Mouse (Mus musculus) CH12.LX (cell line): ENCODE measurements around the gene Esrra. TPM values are rescaled to one million over a fixed set of nuclear protein-coding genes. Genes with fewer than 3 reads are reported as not detected.

Experiments used
- DNase-seq: peaks from one replicate; pipeline ENCODE4 v3.0.0-alpha.2; 2013; ENCODE audit errors: extremely low read depth
- H3K27ac ChIP-seq: 2 replicates; pipeline ENCODE4 v1.5.1; 2012; ENCODE audit warnings: low read depth, mild to moderate bottlenecking, control low read depth, moderate library complexity; ENCODE audit not compliant: insufficient read depth
- H3K27me3 ChIP-seq: replicated peaks from 2 replicates; pipeline ENCODE3; 2012; ENCODE audit warnings: inconsistent platforms
- H3K36me3 ChIP-seq, 2 experiments: replicated peaks in 1 of 2; 2 replicates each; pipeline versions ENCODE3 to v1.6.1; 2012; ENCODE audit warnings: inconsistent platforms in 1 of 2, low read length in 1 of 2, mild to moderate bottlenecking in 1 of 2, mixed read lengths in 1 of 2, moderate library complexity in 1 of 2; ENCODE audit not compliant: control insufficient read depth in 1 of 2, insufficient read depth in 1 of 2
- H3K4me1 ChIP-seq, 2 experiments: 2 replicates each; pipeline ENCODE4 v1.6.1; 2012; ENCODE audit warnings: inconsistent platforms in 1 of 2, moderate library complexity in 1 of 2; ENCODE audit not compliant: insufficient read depth in 2 of 2, control insufficient read depth in 1 of 2
- H3K4me2 ChIP-seq: 2 replicates; pipeline ENCODE4 v1.6.1; 2012; ENCODE audit warnings: low read depth, mild to moderate bottlenecking, control low read depth; ENCODE audit not compliant: poor library complexity, insufficient read depth, severe bottlenecking
- H3K4me3 ChIP-seq, 3 experiments: fragments of 150-350 bp in 1 of 3; sonication (generic) in 1 of 3; replicated peaks in 1 of 3; 2 replicates each; pipeline versions ENCODE3 to v1.5.1; 2011 to 2012; ENCODE audit warnings: low read depth in 2 of 3, low read length in 2 of 3, mild to moderate bottlenecking in 2 of 3, moderate library complexity in 2 of 3, control low read depth in 1 of 3, improper control_type of control experiment in 1 of 3, inconsistent platforms in 1 of 3, mixed read lengths in 1 of 3; ENCODE audit not compliant: poor library complexity in 1 of 3
- H3K79me2 ChIP-seq: replicated peaks from 2 replicates; pipeline ENCODE4 v1.6.1; 2012; ENCODE audit warnings: mild to moderate bottlenecking, moderate library complexity; ENCODE audit not compliant: control insufficient read depth, poor library complexity, insufficient read depth, severe bottlenecking; ENCODE audit errors: extremely low read depth
- H3K9ac ChIP-seq: 2 replicates; pipeline ENCODE4 v1.6.1; 2012; ENCODE audit warnings: low read depth, mild to moderate bottlenecking, control low read depth, moderate library complexity; ENCODE audit not compliant: insufficient read depth
- H3K9me3 ChIP-seq: replicated peaks from 2 replicates; pipeline ENCODE3; 2012; ENCODE audit warnings: low read length, inconsistent platforms, mixed read lengths
- BHLHE40 ChIP-seq: IDR thresholded peaks from 2 replicates; pipeline ENCODE4 v1.6.1; 2011; ENCODE audit warnings: mild to moderate bottlenecking, low read depth, low read length, improper control_type of control experiment
- CHD1 ChIP-seq: IDR thresholded peaks from 2 replicates; pipeline ENCODE4 v1.6.1; 2012; ENCODE audit warnings: low read depth, low read length, improper control_type of control experiment, inconsistent platforms
- CHD2 ChIP-seq: IDR thresholded peaks from 2 replicates; pipeline ENCODE4 v1.6.1; 2011; ENCODE audit warnings: low read length, improper control_type of control experiment
- CTCF ChIP-seq, 2 experiments: IDR thresholded peaks in 1 of 2; conservative IDR thresholded peaks in 1 of 2; 2 replicates each; pipeline ENCODE4 v1.5.1; 2011 to 2012; ENCODE audit warnings: low read depth in 2 of 2, low read length in 2 of 2, improper control_type of control experiment in 1 of 2, inconsistent platforms in 1 of 2, mild to moderate bottlenecking in 1 of 2, moderate library complexity in 1 of 2
- E2F4 ChIP-seq: IDR thresholded peaks from 2 replicates; pipeline ENCODE4 v1.6.1; 2011; ENCODE audit warnings: low read depth, low read length, improper control_type of control experiment; ENCODE audit not compliant: insufficient replicate concordance
- ELF1 ChIP-seq: IDR thresholded peaks from 2 replicates; pipeline ENCODE4 v1.6.1; 2014; ENCODE audit warnings: low read depth, mild to moderate bottlenecking, inconsistent platforms, low read length, improper control_type of control experiment
- EP300 ChIP-seq: IDR thresholded peaks from 2 replicates; pipeline ENCODE4 v1.6.1; 2011; ENCODE audit warnings: low read length, improper control_type of control experiment
- ETS1 ChIP-seq: conservative IDR thresholded peaks from 2 replicates; pipeline ENCODE4 v1.6.1; 2012; ENCODE audit warnings: low read depth, mild to moderate bottlenecking, inconsistent platforms, low read length, improper control_type of control experiment, moderate library complexity
- GABPA ChIP-seq: IDR thresholded peaks from 2 replicates; pipeline ENCODE4 v1.6.1; 2012; ENCODE audit warnings: low read depth, low read length, improper control_type of control experiment, inconsistent platforms; ENCODE audit not compliant: insufficient replicate concordance
- HCFC1 ChIP-seq: IDR thresholded peaks from 2 replicates; pipeline ENCODE4 v1.6.1; 2012; ENCODE audit warnings: low read depth, mild to moderate bottlenecking, inconsistent platforms, low read length, improper control_type of control experiment
- IRF4 ChIP-seq: IDR thresholded peaks from 2 replicates; pipeline ENCODE4 v1.6.1; 2014; ENCODE audit warnings: low read depth, mild to moderate bottlenecking, inconsistent platforms, low read length, improper control_type of control experiment
- JUN ChIP-seq: IDR thresholded peaks from 2 replicates; pipeline ENCODE4 v1.6.1; 2011; ENCODE audit warnings: low read depth, mild to moderate bottlenecking, low read length, improper control_type of control experiment, moderate library complexity; ENCODE audit not compliant: insufficient read depth
- JUND ChIP-seq: conservative IDR thresholded peaks from 2 replicates; pipeline ENCODE4 v1.6.1; 2011; ENCODE audit warnings: low read depth, low read length, improper control_type of control experiment
- KAT2A ChIP-seq: IDR thresholded peaks from 2 replicates; pipeline ENCODE4 v1.6.1; 2012; ENCODE audit warnings: low read length, improper control_type of control experiment, inconsistent platforms; ENCODE audit not compliant: insufficient replicate concordance
- MAFK ChIP-seq: IDR thresholded peaks from 2 replicates; pipeline ENCODE4 v1.6.1; 2011; ENCODE audit warnings: low read length, improper control_type of control experiment; ENCODE audit not compliant: insufficient replicate concordance
- MAX ChIP-seq: IDR thresholded peaks from 2 replicates; pipeline ENCODE4 v1.6.1; 2011; ENCODE audit warnings: low read length, improper control_type of control experiment
- MAZ ChIP-seq: IDR thresholded peaks from 2 replicates; pipeline ENCODE4 v1.6.1; 2012; ENCODE audit warnings: low read depth, mild to moderate bottlenecking, inconsistent platforms, low read length, improper control_type of control experiment, moderate library complexity
- MEF2A ChIP-seq: IDR thresholded peaks from 2 replicates; pipeline ENCODE4 v1.6.1; 2014; ENCODE audit warnings: low read depth, mild to moderate bottlenecking, inconsistent platforms, low read length, improper control_type of control experiment, borderline replicate concordance
- MXI1 ChIP-seq: IDR thresholded peaks from 2 replicates; pipeline ENCODE4 v1.6.1; 2011; ENCODE audit warnings: mild to moderate bottlenecking, low read depth, low read length, improper control_type of control experiment
- MYC ChIP-seq: IDR thresholded peaks from 2 replicates; pipeline ENCODE4 v1.6.1; 2011; ENCODE audit warnings: low read depth, mild to moderate bottlenecking, improper control_type of control experiment, low read length
- NELFE ChIP-seq: IDR thresholded peaks from 2 replicates; pipeline ENCODE4 v1.6.1; 2011; ENCODE audit warnings: low read depth, low read length, improper control_type of control experiment
- NRF1 ChIP-seq: IDR thresholded peaks from 2 replicates; pipeline ENCODE4 v1.6.1; 2014; ENCODE audit warnings: low read depth, mild to moderate bottlenecking, inconsistent platforms, low read length, improper control_type of control experiment, moderate library complexity
- PAX5 ChIP-seq: IDR thresholded peaks from 2 replicates; pipeline ENCODE4 v1.6.1; 2012; ENCODE audit warnings: low read length, inconsistent platforms, mixed read lengths
- POLR2A ChIP-seq: IDR thresholded peaks from 2 replicates; pipeline ENCODE4 v1.6.1; 2011; ENCODE audit warnings: low read depth, mild to moderate bottlenecking, improper control_type of control experiment, low read length
- POLR2AphosphoS2 ChIP-seq: IDR thresholded peaks from 2 replicates; pipeline ENCODE4 v1.6.1; 2011; ENCODE audit warnings: low read depth, low read length, improper control_type of control experiment
- RAD21 ChIP-seq: IDR thresholded peaks from 2 replicates; pipeline ENCODE4 v1.6.1; 2011; ENCODE audit warnings: low read depth, mild to moderate bottlenecking, low read length, improper control_type of control experiment, moderate library complexity
- RCOR1 ChIP-seq: conservative IDR thresholded peaks from 2 replicates; pipeline ENCODE4 v1.6.1; 2012; ENCODE audit warnings: low read depth, mild to moderate bottlenecking, inconsistent platforms, low read length, improper control_type of control experiment
- SIN3A ChIP-seq: IDR thresholded peaks from 2 replicates; pipeline ENCODE4 v1.6.1; 2012; ENCODE audit warnings: low read length, improper control_type of control experiment, inconsistent platforms
- SMC3 ChIP-seq: IDR thresholded peaks from 2 replicates; pipeline ENCODE4 v1.6.1; 2011; ENCODE audit warnings: low read depth, low read length, improper control_type of control experiment
- TBP ChIP-seq: conservative IDR thresholded peaks from 2 replicates; pipeline ENCODE4 v1.6.1; 2011; ENCODE audit warnings: low read depth, low read length, improper control_type of control experiment
- TCF12 ChIP-seq: IDR thresholded peaks from 2 replicates; pipeline ENCODE4 v1.6.1; 2014; ENCODE audit warnings: low read depth, mild to moderate bottlenecking, inconsistent platforms, low read length, improper control_type of control experiment
- UBTF ChIP-seq: IDR thresholded peaks from 2 replicates; pipeline ENCODE4 v1.6.1; 2012; ENCODE audit warnings: low read depth, mild to moderate bottlenecking, inconsistent platforms, low read length, improper control_type of control experiment, moderate library complexity
- USF1 ChIP-seq: IDR thresholded peaks from 2 replicates; pipeline ENCODE4 v1.6.1; 2014; ENCODE audit warnings: low read depth, mild to moderate bottlenecking, inconsistent platforms, low read length, improper control_type of control experiment
- USF2 ChIP-seq: conservative IDR thresholded peaks from 2 replicates; pipeline ENCODE4 v1.6.1; 2011; ENCODE audit warnings: low read depth, low read length, improper control_type of control experiment
- ZC3H11A ChIP-seq: IDR thresholded peaks from 2 replicates; pipeline ENCODE4 v1.6.1; 2012; ENCODE audit warnings: low read depth, mild to moderate bottlenecking, inconsistent platforms, low read length, improper control_type of control experiment
- ZKSCAN1 ChIP-seq: IDR thresholded peaks from 2 replicates; pipeline ENCODE4 v1.6.1; 2012; ENCODE audit warnings: low read depth, inconsistent platforms, low read length, improper control_type of control experiment, borderline replicate concordance
- ZMIZ1 ChIP-seq: IDR thresholded peaks from 2 replicates; pipeline ENCODE4 v1.6.1; 2012; ENCODE audit warnings: low read depth, mild to moderate bottlenecking, inconsistent platforms, low read length, improper control_type of control experiment
- ZNF384 ChIP-seq: IDR thresholded peaks from 2 replicates; pipeline ENCODE4 v1.6.1; 2012; ENCODE audit warnings: low read depth, low read length, improper control_type of control experiment, inconsistent platforms
- dilution Hi-C: fragments of 300-500 bp; cut with MboI; formaldehyde crosslinking; loops from 2 replicates; pipeline ENCODE4 v1.14.3; 2020; ENCODE audit warnings: low sequenced_read_pairs; ENCODE audit not compliant: extremely low pct_unique_long_range_greater_than_20kb, extremely low pct_ligation_motif_present
- in situ Hi-C: fragments of 300-500 bp; cut with MboI; formaldehyde crosslinking; loops from 3 replicates; pipeline ENCODE4 v1.14.3; 2019; ENCODE audit warnings: low sequenced_read_pairs, low pct_ligation_motif_present, low pct_unique_long_range_greater_than_20kb, mixed read lengths
- polyA plus RNA-seq: library from polyadenylated mRNA; unstranded; fragments of >175 nt; gene quantifications from 2 replicates; pipeline ENCODE4 v1.2.1, GENCODE M21; 2012; ENCODE audit warnings: low read depth; ENCODE audit not compliant: insufficient read length
- total RNA-seq, 2 experiments: library from RNA; depleted of rRNA; stranded (reverse); fragments of 300-350 nt in 1 of 2; fragments of >200 nt in 1 of 2; gene quantifications; 2 replicates each; pipeline ENCODE4 v1.2.3; 2012 to 2014

Esrra gene
- total and polyA plus RNA-seq, 3 experiments, result 13.6 to 28.7 (median 15.6) TPM

DNA sequence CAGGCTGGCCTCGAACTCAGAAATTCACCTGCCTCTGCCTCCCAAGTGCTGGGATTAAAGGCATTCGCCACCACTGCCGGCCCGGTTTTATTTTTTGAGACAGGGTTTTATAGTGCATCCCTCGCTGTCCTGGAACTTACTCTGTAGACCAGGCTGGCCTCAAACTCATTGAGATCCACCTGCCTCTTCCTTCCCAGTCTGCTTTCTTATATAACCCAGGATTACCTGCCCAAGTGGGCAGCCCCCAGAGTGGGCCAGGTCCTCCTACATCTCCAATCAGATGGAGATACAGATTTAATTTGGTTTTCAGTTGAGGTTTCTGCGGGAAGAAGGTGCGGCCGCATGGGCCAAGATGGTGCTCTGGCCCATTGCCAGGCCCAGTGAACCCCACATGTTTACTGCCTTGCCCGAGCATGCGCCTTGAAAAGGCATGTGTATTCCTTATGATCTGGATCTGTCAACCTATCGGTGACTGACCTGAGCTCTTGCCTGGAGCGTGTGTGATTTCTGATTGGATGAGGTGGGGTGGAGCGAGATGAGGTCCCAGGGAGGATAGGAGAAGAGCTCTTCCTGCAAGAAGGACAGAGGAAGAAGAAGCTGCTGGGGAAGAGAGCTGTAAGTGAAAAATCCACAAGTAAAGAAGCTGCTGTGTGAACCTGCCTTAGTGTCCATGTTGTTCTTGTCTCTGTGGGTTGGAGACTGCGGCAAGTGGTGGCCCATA is 27.7 kb downstream of the Esrra start:
- H3K4me1 ChIP-seq, result peaks cover 0 to 4% of the 10 kb centered on the region in 2 experiments; a peak in 2 of 4 replicates
- H3K27me3 ChIP-seq, result no peaks in the 10 kb centered on the region
- in situ Hi-C loops, result no loop called here
- H3K79me2 ChIP-seq, result no peaks in the 10 kb centered on the region; the same call in 1 of the 2 replicates
- peaks cover 5% of the 10 kb centered on the region for H3K9me3 ChIP-seq
- TF ChIP-seq ZMIZ1 (no peak), POLR2AphosphoS2 (peak; percentile 30; the same call in 1 of the 2 replicates), JUN (no peak), UBTF (no peak), ELF1 (no peak; the same call in 1 of the 2 replicates), SMC3 (no peak), CHD2 (no peak), ETS1 (no peak), KAT2A (no peak), IRF4 (no peak), PAX5 (no peak), E2F4 (no peak), MAZ (no peak), POLR2A (peak; percentile 87), MYC (peak; percentile 97), ZNF384 (no peak), SIN3A (no peak), NELFE (peak; percentile 71; the same call in 1 of the 2 replicates), CTCF (conservative IDR thresholded peaks at IDR 0.05 in 1 of 2, IDR thresholded peaks at IDR 0.05 in 1 of 2; ENCODE audit: low read depth in 2 of 2, low read length in 2 of 2) (no peak), TBP (peak; percentile 87), USF1 (no peak), ZKSCAN1 (no peak), MAX (peak; percentile 89), MEF2A (no peak), RCOR1 (no peak), RAD21 (no peak), EP300 (no peak), MAFK (no peak), TCF12 (0 out of 2 replicates have a peak, but pooled peaks have one; percentile 28), NRF1 (peak; percentile 86), JUND (no peak), BHLHE40 (no peak), MXI1 (no peak; the same call in 1 of the 2 replicates), ZC3H11A (no peak), CHD1 (no peak), HCFC1 (no peak), USF2 (no peak), GABPA (no peak)
- H3K4me3 ChIP-seq, result peak overlapping the region in 2 of 3 experiments; percentile 49 to 61
- H3K27ac ChIP-seq, result no peak overlapping the region
- H3K36me3 ChIP-seq, result peaks cover 0 to 12% of the 10 kb centered on the region in 2 experiments
- dilution Hi-C loops, result no loop called here
- DNase-seq, result no peak
- peak overlapping the region; percentile 71 for H3K9ac ChIP-seq
- H3K4me2 ChIP-seq, result peak overlapping the region; percentile 15; the same call in 1 of the 2 replicates
